Mouse (Mus musculus): Measurements from ENCODE around the gene Laptm4a.

- TF ChIP-seq CTCF (IDR thresholded peaks at IDR 0.05; ENCODE audit: low read depth) = no peak
- no peak for TF ChIP-seq EP300 (IDR thresholded peaks at IDR 0.05; ENCODE audit: low read depth)
Measured at GRCm38 (mm10) chr12:8877413-8877812, 44.1 kb upstream of the Laptm4a start.
